In the genomic region with DNA sequence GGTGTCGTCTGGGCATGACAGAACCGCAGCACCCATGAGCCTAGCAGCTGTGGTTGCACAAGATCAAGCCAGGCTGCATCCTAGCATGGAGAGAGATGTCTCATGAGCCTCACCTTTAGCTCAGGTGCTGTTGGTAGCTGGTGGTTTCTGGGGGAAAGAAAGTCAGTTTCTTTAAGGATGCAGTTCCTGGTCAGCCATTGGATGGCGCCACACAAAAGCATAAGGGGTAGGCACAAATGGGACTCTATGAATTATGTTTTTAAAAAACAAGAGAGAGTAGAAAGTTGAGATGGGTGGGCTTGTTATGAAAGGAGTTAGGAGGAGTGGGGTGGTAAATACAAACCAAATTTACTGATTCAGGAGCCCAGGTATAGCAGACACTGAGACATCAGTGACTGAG, we compare ENCODE assay signal across 25 mouse cellular contexts. TPM values are rescaled to one million over a fixed set of nuclear protein-coding genes. Genes with fewer than 3 reads are reported as not detected.
DNase-seq lines count a peak whose midpoint lies in the region; ATAC-seq and TF ChIP-seq lines count a peak whose summit lies in the region.
"Had no signal": no experiment of that assay in that cellular context is flagged by ENCODE, and none has a peak within 500 bp of the region (broad histone marks: within the 10 kb centered on the region; RNA-seq: fewer than 3 reads in every experiment).

No protein-coding gene starts in this region.

- no peaks in the 10 kb centered on the region for H3K9me3 ChIP-seq in hindbrain, postnatal 0 days (ENCODE audit: low read length)
- no peaks in the 10 kb centered on the region for H3K9me3 ChIP-seq in hindbrain, embryonic 13.5 days
- H3K9me3 ChIP-seq in lung, embryonic 14.5 days (ENCODE audit: low read depth, low read length) = no peaks in the 10 kb centered on the region; the same call in 1 of the 2 replicates
- H3K9me3 ChIP-seq: heart, embryonic 15.5 days; limb, embryonic 12.5 days; midbrain, embryonic 10.5 days; neural tube, embryonic 15.5 days had no signal

- no peak for DNase-seq in cerebellum, adult 2 months
- no peak for DNase-seq in cerebellum, adult 18-20 months
- DNase-seq in hindbrain, postnatal 0 days (ENCODE audit: low spot score) = no peak
- no peak for DNase-seq in lung, embryonic 14.5 days
- no peak for DNase-seq in lung, postnatal 10 days
- peak; percentile 18 for DNase-seq in induced T-regulatory cell, adult 2 months (ENCODE audit: low read depth)
- no peak for DNase-seq in adrenal gland, postnatal 10 days
- DNase-seq: adrenal gland, postnatal 36 days; cerebellum, adult 11 months; gastrocnemius, postnatal 36 days; kidney, adult 18-20 months; lung, adult 2 months; right cerebral cortex, adult 18-20 months; right cerebral cortex, postnatal 4 days; thymus, adult 18-20 months had no signal

- WGBS in cerebellum, adult 2 months = 78% methylated on average over 3 of the region's 3 CpGs
- WGBS in hindbrain, postnatal 0 days = 79% methylated on average over 3 of the region's 3 CpGs
- WGBS in hindbrain, embryonic 13.5 days = 85% methylated on average over 3 of the region's 3 CpGs
- 82% methylated on average over 3 of the region's 3 CpGs for WGBS in lung, embryonic 14.5 days

- H3K27me3 ChIP-seq in cerebellum, adult 2 months (ENCODE audit: control insufficient read depth, insufficient read depth, low read length) = no peaks in the 10 kb centered on the region
- no peaks in the 10 kb centered on the region for H3K27me3 ChIP-seq in hindbrain, postnatal 0 days (ENCODE audit: insufficient read depth, low read length)
- peaks cover 3% of the 10 kb centered on the region; the same call in 1 of the 2 replicates for H3K27me3 ChIP-seq in hindbrain, embryonic 13.5 days
- no peaks in the 10 kb centered on the region for H3K27me3 ChIP-seq in lung, embryonic 14.5 days (ENCODE audit: insufficient read depth, low read length)
- H3K27me3 ChIP-seq: heart, embryonic 15.5 days; neural tube, embryonic 15.5 days had no signal

- peaks cover 8% of the 10 kb centered on the region for H3K4me1 ChIP-seq in cerebellum, adult 2 months (ENCODE audit: control insufficient read depth, insufficient read depth, low read length)
- no peaks in the 10 kb centered on the region for H3K4me1 ChIP-seq in hindbrain, postnatal 0 days (ENCODE audit: insufficient read depth, low read length)
- H3K4me1 ChIP-seq in hindbrain, embryonic 13.5 days (replicated peaks) = peaks cover 5% of the 10 kb centered on the region
- H3K4me1 ChIP-seq in lung, embryonic 14.5 days (ENCODE audit: insufficient read depth) = no peaks in the 10 kb centered on the region
- H3K4me1 ChIP-seq: heart, embryonic 15.5 days; midbrain, embryonic 10.5 days had no signal

- peak; percentile 44; the same call in 1 of the 2 replicates for TF ChIP-seq CTCF in cerebellum, adult 2 months (IDR thresholded peaks at IDR 0.05; ENCODE audit: borderline replicate concordance, insufficient read depth, low read depth, low read length)
- peak; percentile 47 for TF ChIP-seq CTCF in hindbrain, postnatal 0 days (IDR thresholded peaks at IDR 0.05; ENCODE audit: low read depth)
- TF ChIP-seq CTCF in lung, embryonic 14.5 days (IDR thresholded peaks at IDR 0.05; ENCODE audit: low read depth) = peak; percentile 20; the same call in 1 of the 2 replicates

- H3K4me2 ChIP-seq in hindbrain, postnatal 0 days (ENCODE audit: low read depth, low read length) = no peak overlapping the region
- no peak overlapping the region for H3K4me2 ChIP-seq in hindbrain, embryonic 13.5 days
- H3K4me2 ChIP-seq in lung, embryonic 14.5 days = no peak overlapping the region
- H3K4me2 ChIP-seq: heart, embryonic 15.5 days; limb, embryonic 12.5 days; liver, embryonic 11.5 days; neural tube, embryonic 15.5 days had no signal

- H3K9ac ChIP-seq in hindbrain, postnatal 0 days (replicated peaks; ENCODE audit: low read length) = no peak overlapping the region
- H3K9ac ChIP-seq in hindbrain, embryonic 13.5 days = no peak overlapping the region
- no peak overlapping the region for H3K9ac ChIP-seq in lung, embryonic 14.5 days
- H3K9ac ChIP-seq: heart, embryonic 15.5 days; limb, embryonic 12.5 days; neural tube, embryonic 15.5 days had no signal

- no peak overlapping the region for H3K4me3 ChIP-seq in cerebellum, adult 2 months (replicated peaks; ENCODE audit: insufficient read depth, low read depth, low read length)
- no peak overlapping the region for H3K4me3 ChIP-seq in hindbrain, postnatal 0 days (ENCODE audit: low read length)
- no peak overlapping the region for H3K4me3 ChIP-seq in hindbrain, embryonic 13.5 days
- H3K4me3 ChIP-seq in lung, embryonic 14.5 days (ENCODE audit: low read depth, low read length) = no peak overlapping the region
- H3K4me3 ChIP-seq: heart, embryonic 15.5 days; limb, embryonic 12.5 days; midbrain, embryonic 10.5 days; neural tube, embryonic 15.5 days had no signal

- ATAC-seq in hindbrain, postnatal 0 days = no peak
- ATAC-seq in hindbrain, embryonic 13.5 days (ENCODE audit: low FRiP score) = no peak
- no peak for ATAC-seq in lung, embryonic 14.5 days (ENCODE audit: insufficient read depth)
- ATAC-seq: forebrain, embryonic 14.5 days; hindbrain, embryonic 16.5 days had no signal

- TF ChIP-seq POLR2A in cerebellum, adult 2 months (IDR thresholded peaks at IDR 0.05; ENCODE audit: borderline replicate concordance, insufficient read depth, low read length) = no peak

- no peak overlapping the region for H3K27ac ChIP-seq in cerebellum, adult 2 months (ENCODE audit: insufficient read depth, low read length)
- no peak overlapping the region for H3K27ac ChIP-seq in hindbrain, postnatal 0 days
- H3K27ac ChIP-seq in hindbrain, embryonic 13.5 days = no peak overlapping the region
- no peak overlapping the region for H3K27ac ChIP-seq in lung, embryonic 14.5 days (ENCODE audit: low read depth)
- H3K27ac ChIP-seq: heart, embryonic 15.5 days; limb, embryonic 12.5 days; macrophage; midbrain, embryonic 10.5 days; neural tube, embryonic 15.5 days had no signal

- H3K36me3 ChIP-seq in hindbrain, postnatal 0 days (ENCODE audit: insufficient read depth, low read length) = no peaks in the 10 kb centered on the region
- H3K36me3 ChIP-seq in hindbrain, embryonic 13.5 days = no peaks in the 10 kb centered on the region
- H3K36me3 ChIP-seq in lung, embryonic 14.5 days (ENCODE audit: insufficient read depth) = no peaks in the 10 kb centered on the region
- H3K36me3 ChIP-seq: heart, embryonic 15.5 days; limb, embryonic 12.5 days; midbrain, embryonic 10.5 days; neural tube, embryonic 15.5 days had no signal

RNA-seq across cellular contexts. Expression of a gene that starts 36.4 kb away (rescaled TPM):
- 1.00 and 2.7 TPM in 2 replicates for polyA plus RNA-seq in cerebellum, adult 2 months (2012; rRNA removed)
- total RNA-seq in hindbrain, postnatal 0 days (2014; rRNA removed) = 7.7 and 9.5 TPM in 2 replicates
- polyA plus RNA-seq in hindbrain, postnatal 0 days (2015; fragmentation: Nextera tagmentation; extraction: Ambion mirVana) = 2.3 and 3.2 TPM in 2 replicates
- 0.06 and 0.14 TPM in 2 replicates for polyA plus RNA-seq in hindbrain, embryonic 13.5 days (2015; fragmentation: Nextera tagmentation; extraction: Ambion mirVana)
- polyA plus RNA-seq in lung, embryonic 14.5 days (2014; fragmentation: Nextera tagmentation; extraction: Ambion mirVana) = 0.76 and 1.5 TPM in 2 replicates
- 1 to 10 TPM; 4.5 to 9.0 TPM for total RNA-seq in adrenal gland, postnatal 10 days (2021)
- total RNA-seq: hematopoietic stem cell, adult 5-6 weeks had no signal
- polyA plus RNA-seq: forebrain, embryonic 14.5 days; limb, embryonic 12.5 days; macrophage; midbrain, embryonic 10.5 days had no signal

RNA-seq across cellular contexts. Expression of a gene that starts 39.4 kb away (rescaled TPM):
- polyA plus RNA-seq in cerebellum, adult 2 months (2012; rRNA removed) = 538 and 626 TPM in 2 replicates
- 74.3 and 74.9 TPM in 2 replicates for total RNA-seq in hindbrain, postnatal 0 days (2014; rRNA removed)
- 22.0 and 23.8 TPM in 2 replicates for polyA plus RNA-seq in hindbrain, postnatal 0 days (2015; fragmentation: Nextera tagmentation; extraction: Ambion mirVana)
- polyA plus RNA-seq in hindbrain, embryonic 13.5 days (2015; fragmentation: Nextera tagmentation; extraction: Ambion mirVana) = 12.2 and 13.6 TPM in 2 replicates
- 0.31 and 0.42 TPM in 2 replicates for polyA plus RNA-seq in lung, embryonic 14.5 days (2014; fragmentation: Nextera tagmentation; extraction: Ambion mirVana)
- 1 to 10 TPM; 1.5 to 2.4 TPM for total RNA-seq in adrenal gland, postnatal 10 days (2021)
- total RNA-seq: hematopoietic stem cell, adult 5-6 weeks had no signal
- polyA plus RNA-seq: macrophage had no signal

Comparison
In these comparisons a context has a peak if more than half of its experiments do, and no peak if none do; other contexts are left out.
1. RNA of a gene that starts 39.4 kb away (polyA plus RNA-seq): 538 to 626 TPM in cerebellum, adult 2 months; 22.0 to 23.8 TPM in hindbrain, postnatal 0 days, 12.2 to 13.6 TPM in hindbrain, embryonic 13.5 days and 0.31 to 0.42 TPM in lung, embryonic 14.5 days; every median in the first group is over 10 times any median in the second.
2. Peak in every context shown above with its lines, with median percentiles within 50 percentile points of each other: CTCF ChIP-seq.